Mouse (Mus musculus) bone marrow, adult 2 months (tissue): ENCODE data around the gene Stk32c. TPM values are rescaled to one million over a fixed set of nuclear protein-coding genes. Genes with fewer than 3 reads are reported as not detected.

ENCODE experiments used
- H3K27ac ChIP-seq: fragments of 200-500 bp; 2 replicates; pipeline ENCODE4 v1.5.1; 2012; ENCODE audit warnings: low read depth, mild to moderate bottlenecking, control low read depth, inconsistent platforms, low read length; ENCODE audit not compliant: control insufficient read depth, poor library complexity, insufficient read depth
- H3K4me1 ChIP-seq: fragments of 200-500 bp; 2 replicates; pipeline ENCODE4 v1.6.1; 2011; ENCODE audit warnings: low read length; ENCODE audit not compliant: control insufficient read depth, insufficient read depth
- H3K4me3 ChIP-seq: fragments of 200-500 bp; replicated peaks from 2 replicates; pipeline ENCODE3; 2011; ENCODE audit warnings: mild to moderate bottlenecking, low read depth, low read length, control low read depth; ENCODE audit not compliant: control insufficient read depth
- CTCF ChIP-seq: fragments of 200-500 bp; IDR thresholded peaks from 2 replicates; pipeline ENCODE4 v1.5.1; 2011; ENCODE audit warnings: low read length, control low read depth; ENCODE audit not compliant: control insufficient read depth, insufficient read depth
- POLR2A ChIP-seq: fragments of 200-500 bp; IDR thresholded peaks from 2 replicates; pipeline ENCODE4 v1.6.1; 2011; ENCODE audit warnings: low read depth, mild to moderate bottlenecking, control low read depth, low read length, borderline replicate concordance; ENCODE audit not compliant: control insufficient read depth
- WGBS: fragments of 180-500 bp; shearing (Covaris S2); methylation state at CpG from one replicate; pipeline ENCODE4 v1.1.7; 2018; 5-methylcytosine and 5-hydroxymethylcytosine counted together
- polyA plus RNA-seq: library from polyadenylated mRNA; stranded (reverse); fragments of >200 nt; gene quantifications from 2 replicates; pipeline ENCODE4 v1.2.4, GENCODE M21; 2011; ENCODE audit warnings: low replicate concordance; ENCODE audit not compliant: missing spikeins, insufficient read depth, insufficient read length

Stk32c gene
- polyA plus RNA-seq, 1 experiment = 3.2 TPM

DNA sequence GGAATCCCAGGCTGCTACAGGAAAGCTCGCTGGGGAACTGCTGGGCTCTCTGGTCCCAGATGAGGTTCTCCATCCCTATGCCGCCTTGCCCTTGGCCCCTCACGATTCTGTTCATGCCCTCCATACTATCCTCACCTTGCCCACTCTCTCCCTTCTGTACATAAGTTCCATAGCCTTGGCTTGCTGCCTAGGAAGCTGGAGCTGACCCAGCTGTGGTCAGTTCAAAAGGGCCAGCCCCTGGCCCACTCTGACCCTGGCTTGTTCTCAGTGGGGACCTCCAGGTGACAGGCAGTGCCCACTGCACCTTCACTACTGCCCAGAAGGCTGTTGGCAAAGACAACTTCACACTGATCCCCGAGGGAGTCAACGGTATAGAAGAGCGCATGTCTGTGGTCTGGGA is 116.7 kb downstream of the Stk32c start:
- H3K4me3 ChIP-seq = no peak overlapping the region
- TF ChIP-seq CTCF = no peak
- no peak for TF ChIP-seq POLR2A
- 75% methylated on average over 6 of the region's 6 CpGs for WGBS
- H3K27ac ChIP-seq = no peak overlapping the region
- no peaks in the 10 kb centered on the region for H3K4me1 ChIP-seq

- TF ChIP-seq POLR2A = no peak
- no peak for TF ChIP-seq CTCF
- H3K27ac ChIP-seq = no peak overlapping the region
- 79% methylated on average over 7 of the region's 7 CpGs for WGBS
Observed at GRCm38 (mm10) chr7:139095282-139095681, 117.8 kb downstream of the Stk32c start.

DNA sequence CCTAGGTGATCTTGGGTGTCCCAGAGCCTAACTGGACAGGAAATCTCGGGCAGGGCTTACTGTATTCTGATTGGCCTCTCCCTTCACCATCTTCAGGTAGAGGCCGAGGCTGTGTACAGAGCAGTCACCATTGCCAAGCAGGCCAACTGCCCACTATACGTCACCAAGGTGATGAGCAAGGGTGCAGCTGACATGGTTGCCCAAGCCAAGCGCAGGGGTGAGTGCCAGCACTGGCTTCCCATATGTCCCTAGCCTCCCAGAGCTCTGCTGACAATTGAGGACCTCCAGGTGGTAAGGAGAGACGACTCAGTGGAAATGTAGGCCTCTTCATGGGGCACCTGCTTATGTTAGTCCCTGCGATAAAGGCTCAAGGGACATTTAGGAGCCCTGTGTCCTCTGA is 118.3 kb downstream of the Stk32c start:
- TF ChIP-seq POLR2A (no peak), CTCF (no peak)
- no peak overlapping the region for H3K4me3 ChIP-seq
- H3K27ac ChIP-seq = no peak overlapping the region
- 66% methylated on average over 6 of the region's 6 CpGs for WGBS
- H3K4me1 ChIP-seq = no peaks in the 10 kb centered on the region

More at GRCm38 (mm10) chr7:139095282-139095681, 117.8 kb downstream of the Stk32c start:
- Histone ChIP-seq H3K4me3 (no peak overlapping the region), H3K4me1 (no peaks in the 10 kb centered on the region)

GRCm38 (mm10) chr7:139093781-139094180 is 119.3 kb downstream of the Stk32c start:
- Histone ChIP-seq H3K27ac (no peak overlapping the region), H3K4me3 (no peak overlapping the region), H3K4me1 (no peaks in the 10 kb centered on the region)
- no peak for TF ChIP-seq POLR2A
- TF ChIP-seq CTCF = no peak
- 74% methylated on average over 7 of the region's 7 CpGs for WGBS

DNA sequence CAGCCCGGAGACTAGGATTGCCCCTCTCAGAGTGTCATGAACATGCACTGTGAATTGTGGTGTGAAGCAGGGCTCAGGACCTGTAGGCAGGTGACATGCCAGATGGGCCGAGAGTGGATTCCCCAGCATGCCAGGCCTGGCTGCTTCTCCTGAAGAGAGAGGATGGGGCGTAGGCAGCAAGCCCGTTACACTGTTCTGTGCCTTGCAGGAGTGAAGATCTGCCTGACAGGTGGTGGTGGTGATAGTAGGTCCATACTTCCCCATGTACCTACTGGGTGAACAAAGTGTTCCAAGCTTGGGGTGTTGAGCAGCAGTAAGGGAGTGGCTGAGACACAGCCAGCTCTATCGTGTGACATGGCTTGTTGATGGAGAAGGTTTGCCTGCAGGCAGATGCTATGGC is 120.0 kb downstream of the Stk32c start:
- TF ChIP-seq CTCF = no peak
- TF ChIP-seq POLR2A = no peak
- WGBS = 73% methylated on average over 5 of the region's 5 CpGs
- Histone ChIP-seq H3K27ac (no peak overlapping the region), H3K4me1 (no peaks in the 10 kb centered on the region), H3K4me3 (no peak overlapping the region)

GRCm38 (mm10) chr7:139092676-139093075 is 120.4 kb downstream of the Stk32c start:
- no peak overlapping the region for H3K4me3 ChIP-seq
- H3K4me1 ChIP-seq = no peaks in the 10 kb centered on the region
- TF ChIP-seq POLR2A = no peak
- TF ChIP-seq CTCF = no peak
- H3K27ac ChIP-seq = no peak overlapping the region
- WGBS = 79% methylated on average over 5 of the region's 5 CpGs

GRCm38 (mm10) chr7:139091681-139092080 is 121.4 kb downstream of the Stk32c start:
- no peak overlapping the region for H3K27ac ChIP-seq
- 83% methylated on average over 9 of the region's 9 CpGs for WGBS
- no peaks in the 10 kb centered on the region for H3K4me1 ChIP-seq
- TF ChIP-seq CTCF (no peak), POLR2A (no peak)
- no peak overlapping the region for H3K4me3 ChIP-seq

DNA sequence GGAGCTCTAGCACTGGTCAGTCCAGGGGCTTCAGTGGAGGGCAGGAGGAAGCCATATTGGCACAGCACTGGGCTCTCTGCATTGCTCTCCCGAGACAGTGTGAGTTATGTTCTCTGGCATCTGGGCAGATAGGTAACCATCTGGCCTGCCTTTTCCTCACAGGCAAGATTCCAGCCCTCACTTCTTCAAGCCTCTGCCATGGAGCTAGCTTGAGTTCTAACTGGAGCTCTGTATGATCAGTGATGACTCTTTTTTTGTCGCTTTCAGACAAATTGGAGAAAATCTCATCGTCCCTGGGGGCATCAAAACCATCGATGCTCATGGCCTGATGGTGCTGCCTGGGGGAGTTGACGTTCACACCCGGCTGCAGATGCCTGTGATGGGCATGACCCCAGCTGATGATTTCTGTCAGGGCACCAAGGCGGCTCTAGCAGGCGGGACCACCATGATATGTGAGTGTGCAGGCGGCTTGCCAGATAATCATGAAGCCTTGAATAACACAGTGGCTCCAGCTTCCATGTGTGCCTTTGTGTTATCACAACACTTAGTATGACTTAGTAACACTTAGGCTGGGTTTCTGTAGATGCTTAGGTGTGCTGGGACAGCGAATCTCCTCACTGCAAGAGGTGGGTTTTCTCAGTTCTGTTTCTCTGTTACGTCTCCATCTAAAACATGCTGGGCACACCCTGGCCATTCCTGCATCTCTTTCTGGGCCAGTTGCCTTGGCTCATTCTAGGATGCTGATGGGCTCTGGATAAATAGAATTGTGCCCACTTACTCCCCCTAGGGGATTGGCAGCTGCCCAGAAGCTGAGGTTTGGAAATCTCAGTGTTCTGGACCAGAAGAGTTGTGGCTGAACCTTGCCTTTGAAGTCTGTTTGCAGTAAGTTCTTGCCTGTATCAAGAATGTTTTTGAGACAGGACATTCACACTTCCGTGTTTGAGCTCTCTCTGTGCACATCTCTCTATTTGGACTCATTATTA is 122.9 kb downstream of the Stk32c start:
- Histone ChIP-seq H3K4me3 (no peak overlapping the region), H3K27ac (no peak overlapping the region), H3K4me1 (no peaks in the 10 kb centered on the region)
- 71% methylated on average over 12 of the region's 12 CpGs for WGBS
- no peak for TF ChIP-seq POLR2A
- no peak for TF ChIP-seq CTCF

DNA sequence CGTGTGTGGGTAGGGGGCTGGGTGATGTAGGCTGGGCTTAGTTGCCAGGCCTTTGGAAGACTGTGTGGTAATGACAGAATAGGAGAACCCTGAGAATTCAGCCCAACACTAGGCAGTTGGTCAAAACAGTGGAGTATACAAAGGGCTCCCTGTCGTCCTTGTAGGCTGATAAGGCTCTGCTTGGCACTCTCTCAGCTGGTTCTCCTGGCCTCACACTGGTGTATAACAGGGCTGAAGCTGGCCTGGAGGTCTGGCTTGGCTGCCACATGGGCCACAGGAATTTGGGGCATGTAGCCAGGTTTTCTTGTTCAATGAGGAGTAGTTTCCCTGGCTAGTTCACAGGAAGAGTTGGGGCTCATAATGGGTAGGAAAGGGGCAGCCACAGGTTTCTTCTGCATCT is 125.3 kb downstream of the Stk32c start:
- H3K4me3 ChIP-seq = no peak overlapping the region
- no peaks in the 10 kb centered on the region for H3K4me1 ChIP-seq
- no peak overlapping the region for H3K27ac ChIP-seq
- TF ChIP-seq CTCF (no peak), POLR2A (no peak)
- 51% methylated on average over 2 of the region's 2 CpGs for WGBS
